Mouse (Mus musculus) kidney, adult 11 months (tissue): ENCODE data around the gene Clec4b2.
"Not testable (repeated sequence)": the region's sequence is repeated elsewhere in the genome, so short reads cannot be mapped to it uniquely, and the experiment has no call there.

ENCODE experiments used
- DNase-seq: peaks from one replicate; pipeline ENCODE4 v3.0.0; 2022

The Clec4b2 gene

DNA sequence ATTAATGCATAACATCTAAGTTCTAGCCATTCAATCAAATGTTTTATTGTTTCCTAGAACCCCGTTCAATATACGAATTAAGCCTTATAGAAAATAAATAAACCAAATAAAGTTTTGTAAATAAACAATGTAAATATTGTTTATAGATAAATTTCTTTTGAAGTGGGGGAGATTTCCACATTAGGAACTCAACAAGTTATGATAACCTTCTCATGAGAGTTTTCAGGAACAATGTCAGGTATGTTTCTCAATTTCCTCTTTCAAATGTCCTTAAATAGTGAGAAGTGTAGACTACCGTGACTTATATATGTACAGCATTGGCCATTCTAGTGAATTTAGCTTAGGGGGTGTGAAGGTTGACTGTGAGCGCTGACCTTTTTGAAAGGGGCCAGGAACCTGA, at the start of gene Clec4b2:
Gene Clec4b2, plus strand, starts transcription at position 301 of the 400 bp plus-strand sequence.
- DNase-seq: no peak

DNA sequence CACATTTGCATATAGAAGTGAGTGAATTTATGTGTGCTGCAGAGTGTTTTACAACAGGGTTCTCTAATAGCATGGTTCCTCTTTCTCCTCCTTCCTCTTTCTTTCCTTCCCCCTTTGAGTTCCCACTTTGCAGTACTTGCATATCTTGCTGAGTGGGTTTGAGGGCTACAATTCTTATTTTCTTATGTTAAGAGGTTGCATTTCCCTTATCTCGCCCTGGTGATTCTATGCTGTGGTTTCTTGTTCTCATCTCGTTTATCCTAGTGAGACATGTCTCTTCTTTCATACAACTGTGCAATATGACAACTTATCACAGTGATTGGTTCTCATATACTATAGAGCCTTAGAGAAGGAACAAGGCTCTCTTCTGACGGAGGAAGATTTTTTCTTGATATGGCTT, 49.5 kb upstream of the Clec4b2 start:
- no peak for DNase-seq

- no peak for DNase-seq
Measured at GRCm38 (mm10) chr6:123127173-123127572, 45.5 kb upstream of the Clec4b2 start.

DNA sequence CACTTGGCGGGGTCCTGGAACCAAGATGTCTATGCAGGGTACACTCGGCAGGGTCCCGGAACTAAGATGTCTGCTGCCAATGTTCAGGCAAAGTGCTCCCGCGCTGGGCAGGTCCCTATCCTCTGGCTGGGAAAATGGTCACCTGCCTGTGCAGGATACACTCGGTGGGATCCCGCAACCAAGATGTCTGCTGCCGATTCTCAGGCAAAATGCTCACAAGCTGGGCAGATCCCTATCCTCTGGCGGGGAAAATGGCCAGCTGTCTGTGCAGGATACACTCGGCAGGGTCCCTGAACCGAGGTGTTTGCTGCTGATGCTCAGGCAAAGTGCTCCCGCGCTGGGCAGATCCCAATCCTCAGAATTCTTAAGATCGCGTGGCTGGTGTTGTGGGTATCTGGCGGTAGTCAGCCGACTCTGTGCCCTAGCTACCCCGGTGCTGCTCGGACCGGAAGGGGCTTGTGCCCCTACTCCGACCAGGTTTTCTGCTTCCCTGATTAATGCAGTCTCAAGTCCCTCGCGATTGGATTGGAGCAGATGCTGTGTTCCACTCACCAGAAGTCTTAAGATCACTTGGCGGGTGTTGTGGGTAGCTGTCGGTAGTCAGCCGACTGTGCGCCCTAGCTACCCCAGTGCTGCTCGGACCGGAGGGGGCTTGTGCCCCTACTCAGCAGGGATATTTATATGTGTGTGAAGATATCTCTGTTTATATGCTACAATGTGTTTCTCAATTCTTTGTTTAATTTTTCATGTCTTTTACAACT, 34.7 kb upstream of the Clec4b2 start:
- not testable (repeated sequence) for DNase-seq

DNA sequence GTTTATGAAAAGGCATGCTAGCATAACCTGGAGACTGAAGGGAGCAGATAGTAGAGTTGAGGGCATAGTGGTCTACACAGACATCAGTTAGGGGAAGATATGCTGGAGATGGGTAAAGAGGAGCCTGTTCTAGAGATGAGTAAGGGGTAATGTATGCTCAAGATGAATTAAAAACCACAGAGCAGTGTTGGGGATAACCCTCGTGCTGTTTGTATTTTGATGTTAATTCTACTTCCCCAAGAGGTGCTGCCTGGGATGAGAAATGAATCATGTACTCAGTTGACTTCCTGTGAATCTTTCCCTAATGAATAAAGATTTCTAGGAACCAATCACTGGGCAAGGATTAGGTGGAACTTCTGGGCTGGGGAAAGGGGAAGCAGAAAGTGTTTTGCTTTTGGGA, 2.6 kb upstream of the Clec4b2 start:
- no peak for DNase-seq

GRCm38 (mm10) chr6:123171040-123171439, 1.7 kb upstream of the Clec4b2 start:
- no peak for DNase-seq

DNA sequence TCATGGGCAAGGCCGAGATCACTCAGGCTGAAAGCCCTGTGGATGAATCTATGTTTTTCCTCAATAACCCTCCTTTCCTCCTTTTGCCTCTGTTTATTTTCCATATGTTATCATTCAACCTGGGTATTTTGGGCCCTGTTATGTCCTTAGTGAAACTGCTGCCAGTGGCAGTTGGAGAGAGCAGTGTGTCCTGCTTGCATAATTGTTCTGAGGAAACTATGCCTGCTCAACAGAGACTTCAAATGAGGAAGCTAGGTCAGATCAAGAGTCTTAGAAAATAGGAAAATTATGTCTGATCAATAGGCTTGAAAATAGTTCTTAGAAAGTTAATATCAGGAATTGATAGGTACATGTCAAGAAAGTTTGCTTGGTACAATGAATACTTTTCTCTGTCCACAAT, 2.9 kb downstream of the Clec4b2 start:
- no peak for DNase-seq

- not testable (repeated sequence) for DNase-seq
Measured at GRCm38 (mm10) chr6:123184862-123185261, 12.2 kb downstream of the Clec4b2 start.

DNA sequence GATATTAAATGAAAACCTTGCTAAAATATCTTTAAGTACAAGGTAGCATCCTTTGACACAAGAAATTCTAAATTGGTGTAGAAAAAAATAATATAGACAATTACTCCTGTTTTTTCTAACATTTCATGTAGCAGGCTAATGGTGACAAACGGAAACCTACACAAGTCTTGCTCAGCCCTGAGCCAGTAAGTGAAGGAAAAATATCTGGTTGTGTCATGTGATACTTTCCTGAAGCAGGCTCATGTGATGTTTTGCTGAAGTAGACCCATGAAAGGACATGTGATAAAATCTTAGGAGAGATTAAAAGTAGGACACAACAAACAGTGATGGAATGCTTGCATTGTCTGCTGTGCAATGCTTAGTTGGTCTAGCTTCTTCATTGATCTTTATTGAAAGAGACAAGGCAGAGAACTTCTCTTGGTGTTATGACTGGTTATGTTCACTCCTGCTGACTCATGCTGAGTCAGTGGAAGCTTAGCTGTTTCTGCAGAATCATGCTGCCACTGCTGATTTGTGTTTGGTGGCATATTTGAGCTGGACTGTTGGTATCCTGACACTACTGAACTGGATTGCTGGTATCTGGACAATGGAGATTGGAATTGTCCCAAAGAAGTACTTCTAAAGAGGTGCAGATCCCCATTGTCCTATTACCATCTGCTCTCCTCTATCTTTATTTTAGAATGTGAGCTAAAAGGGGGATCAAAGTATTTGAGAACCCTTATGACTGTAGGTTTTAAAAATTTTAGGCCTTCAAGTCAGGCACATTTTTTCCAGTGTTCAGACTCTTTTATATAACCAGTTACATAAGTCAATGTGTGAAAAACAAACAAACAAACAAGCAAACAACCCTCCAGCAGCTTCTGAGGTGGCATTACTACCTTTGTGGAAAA, 34.7 kb downstream of the Clec4b2 start:
- no peak for DNase-seq

GRCm38 (mm10) chr6:123208077-123208439, 35.4 kb downstream of the Clec4b2 start:
- not testable (repeated sequence) for DNase-seq

DNA sequence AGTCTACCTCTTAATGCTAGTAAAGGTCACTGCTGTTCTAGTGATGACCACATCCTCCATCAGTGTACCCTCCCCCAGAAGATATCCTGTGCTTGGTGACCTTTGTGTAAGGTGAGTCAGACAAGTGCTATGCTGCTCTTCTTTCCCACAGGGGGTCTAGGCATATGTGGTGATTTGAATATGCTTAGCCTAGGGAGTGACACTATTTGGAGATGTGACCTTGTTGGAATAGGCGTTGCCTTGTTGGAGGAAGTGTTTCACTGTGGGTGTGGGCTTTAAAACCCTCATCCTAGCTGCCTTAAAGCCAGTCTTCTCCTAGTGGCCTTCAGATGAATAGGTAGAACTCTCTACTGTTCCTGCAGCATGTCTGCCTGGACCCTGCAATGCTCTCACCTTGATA, 39.0 kb downstream of the Clec4b2 start:
- no peak for DNase-seq

DNA sequence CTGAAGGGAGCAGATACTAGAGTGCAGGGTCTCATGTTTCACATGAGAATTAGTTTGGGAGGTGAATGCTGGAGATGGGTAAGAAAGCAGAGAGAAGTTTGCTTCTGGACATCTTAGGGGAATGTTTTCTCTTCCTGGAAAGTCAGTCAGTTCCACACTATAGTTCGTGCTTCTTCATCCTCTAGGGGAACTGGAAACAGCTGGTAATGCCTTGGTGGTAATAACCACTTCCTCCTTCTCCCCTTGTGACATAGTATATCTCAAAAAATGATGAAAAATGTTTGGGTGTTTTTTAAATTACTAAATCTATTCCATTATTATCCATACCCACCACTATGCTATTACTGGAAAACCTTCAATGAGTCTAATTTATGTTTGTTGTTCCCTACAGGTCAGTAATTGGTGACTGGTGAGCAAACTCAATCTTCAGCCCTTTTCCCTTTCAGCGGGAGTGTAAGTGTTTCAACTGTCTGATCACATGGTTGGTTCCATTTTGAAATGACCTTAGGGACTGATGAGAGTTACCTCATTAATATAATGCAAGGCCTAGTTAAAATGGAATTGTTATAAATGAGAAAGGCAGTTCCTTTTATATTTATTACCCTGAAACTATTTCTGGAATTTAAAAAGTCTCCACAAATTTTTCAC, 55.0 kb downstream of the Clec4b2 start:
- DNase-seq: no peak

DNA sequence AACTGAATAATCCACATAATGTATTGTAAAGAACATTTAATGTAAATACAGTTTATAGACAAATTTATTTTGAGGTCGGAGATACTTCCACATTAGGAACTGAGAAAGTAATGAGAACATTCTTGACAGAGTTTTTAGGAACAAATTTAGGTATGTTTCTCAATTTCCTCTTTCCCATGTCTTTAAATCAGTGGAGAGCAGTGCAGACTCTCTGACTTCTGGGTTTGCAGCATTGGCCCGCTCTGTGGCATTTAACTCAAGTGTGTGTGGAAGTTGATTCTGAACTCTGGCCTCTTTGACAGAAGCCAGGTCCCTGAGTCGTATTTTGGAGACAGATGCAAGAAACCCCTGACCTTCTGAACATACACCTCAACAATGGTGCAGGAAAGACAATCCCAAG, 57.0 kb downstream of the Clec4b2 start, which contains the start of gene Clec4n:
Gene Clec4n, plus strand, starts transcription at position 200 of the 400 bp plus-strand sequence.
- no peak for DNase-seq

DNA sequence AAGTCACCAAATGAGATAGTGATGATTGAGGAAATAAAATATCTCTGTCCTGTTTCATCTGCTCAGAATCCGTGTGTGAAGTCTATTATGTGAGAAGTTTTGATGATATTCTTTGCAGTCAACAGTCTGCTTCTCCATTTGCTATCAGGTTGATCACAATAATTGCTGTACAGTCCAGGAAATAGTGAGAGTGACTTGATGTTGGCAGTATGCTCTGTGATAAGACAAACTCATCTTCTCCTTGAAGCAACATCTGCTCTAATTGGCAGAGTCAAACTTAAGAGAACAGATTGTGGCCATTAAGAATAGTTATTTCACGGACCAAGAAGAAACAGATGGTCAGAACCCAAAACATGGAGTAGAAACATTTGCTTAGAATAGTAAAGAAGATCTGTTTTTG, 58.5 kb downstream of the Clec4b2 start:
- DNase-seq: no peak

DNA sequence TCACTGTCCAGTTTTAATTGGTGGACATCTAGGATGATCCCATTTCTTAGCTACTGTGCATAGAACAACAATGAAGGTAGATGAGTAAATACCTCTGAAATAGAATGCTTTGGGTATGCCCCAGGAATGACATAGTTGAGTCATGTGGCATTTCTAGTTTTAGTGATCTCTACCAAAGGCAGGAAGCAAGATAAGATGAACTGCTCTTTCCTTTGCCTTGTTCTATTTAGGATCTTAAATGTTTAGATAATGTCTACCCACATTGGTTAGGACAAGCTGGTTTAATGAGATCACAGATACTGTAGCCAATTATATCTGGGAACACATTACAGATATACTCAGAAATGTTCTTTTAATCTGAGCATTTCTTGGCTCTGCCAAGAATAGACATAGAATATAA, 64.9 kb downstream of the Clec4b2 start:
- DNase-seq: no peak

GRCm38 (mm10) chr6:123244201-123244600, 71.5 kb downstream of the Clec4b2 start:
- DNase-seq: no peak

DNA sequence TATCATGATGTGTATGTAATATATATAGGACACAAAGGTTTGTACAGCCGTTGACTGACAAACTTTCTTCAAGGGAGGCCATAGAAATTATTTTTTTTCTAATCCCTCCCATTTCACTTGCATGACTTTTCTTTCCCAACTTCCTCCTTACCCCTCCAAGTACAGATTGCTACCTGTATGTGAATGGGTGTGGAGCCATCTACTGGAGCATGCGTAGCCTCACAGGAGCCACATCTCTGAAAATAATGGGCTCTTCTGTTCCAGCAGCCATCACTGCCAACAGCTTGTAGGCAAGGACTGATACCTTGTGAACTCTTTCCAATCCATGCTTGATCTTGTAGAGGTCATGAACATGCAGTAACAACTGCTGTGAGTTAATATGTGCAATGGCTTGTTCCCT, 76.2 kb downstream of the Clec4b2 start:
- DNase-seq: not testable (repeated sequence)

DNA sequence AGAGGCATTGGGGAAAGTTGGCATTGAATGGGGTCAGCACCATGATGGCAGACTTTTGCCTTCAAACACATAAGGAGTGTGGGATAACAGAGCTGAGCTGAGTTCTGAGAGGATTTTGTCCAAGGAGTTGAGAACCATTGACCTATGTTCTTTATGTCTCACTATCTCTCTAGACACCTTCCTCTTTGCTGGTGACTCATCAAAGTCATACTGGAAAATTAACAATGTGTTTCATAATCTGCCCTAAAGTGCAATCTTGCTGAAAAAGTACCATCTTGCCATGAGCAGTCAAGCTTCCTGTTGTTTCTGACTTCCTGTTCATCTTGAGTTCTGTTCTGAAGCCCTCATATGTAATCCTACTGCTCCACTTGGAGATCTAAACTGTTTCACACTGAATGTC, 80.0 kb downstream of the Clec4b2 start:
- DNase-seq: no peak
